Mouse (Mus musculus) hematopoietic stem cell, adult 5-6 weeks (primary cell): ENCODE measurements around the gene Ift88. TPM values are rescaled to one million over a fixed set of nuclear protein-coding genes. Genes with fewer than 3 reads are reported as not detected.

ENCODE experiments used
- ATAC-seq, 2 experiments: fragments of 125-278 bp in 1 of 2; replicated peaks in 1 of 2; 2 replicates each; pipeline ENCODE4 v1.8.0; 2016 to 2017; ENCODE audit warnings: inconsistent platforms in 2 of 2, mild to moderate bottlenecking in 2 of 2, moderate number of reproducible peaks in 2 of 2, low read depth in 1 of 2, moderate TSS enrichment in 1 of 2; ENCODE audit not compliant: low FRiP score in 2 of 2, poor library complexity in 2 of 2, severe bottlenecking in 2 of 2, insufficient read depth in 1 of 2, low TSS enrichment in 1 of 2
- total RNA-seq: library from RNA; stranded (forward); fragments of 172-1452, 232-1000 nt; gene quantifications from 2 replicates; pipeline ENCODE4 v1.2.3, GENCODE M21; 2017

Ift88 gene
- total RNA-seq, 1 experiment from 2014 or later, result 14.3 TPM

- 0 out of 4 replicates have a peak, but pooled peaks have one; percentile 12 to 15 for ATAC-seq
Observed at GRCm38 (mm10) chr14:57524671-57525387, 101.0 kb downstream of the Ift88 start, which contains the start of gene Il17d. Gene Il17d (plus strand): TSS chr14:57524777.

GRCm38 (mm10) chr14:57525388-57526049, 101.7 kb downstream of the Ift88 start:
- peak; percentile 28 to 54; a peak in 2 of 4 replicates for ATAC-seq

- no peak; a peak in 1 of 4 replicates for ATAC-seq
Observed at GRCm38 (mm10) chr14:57526050-57526623, 102.3 kb downstream of the Ift88 start.

- peak; percentile 44 to 47; a peak in 3 of 4 replicates for ATAC-seq
Observed at GRCm38 (mm10) chr14:57527122-57527521, 103.3 kb downstream of the Ift88 start.

GRCm38 (mm10) chr14:57527598-57527997, 103.7 kb downstream of the Ift88 start:
- ATAC-seq, result no peak

GRCm38 (mm10) chr14:57529086-57529785, 105.4 kb downstream of the Ift88 start:
- ATAC-seq, result peak in 1 of 2 experiments; percentile 14; a peak in 1 of 4 replicates

- ATAC-seq, result no peak
Observed at GRCm38 (mm10) chr14:57529786-57530515, 106.1 kb downstream of the Ift88 start.

- ATAC-seq, result no peak
Observed at GRCm38 (mm10) chr14:57532577-57532976, 108.7 kb downstream of the Ift88 start.

- ATAC-seq, result peak in 1 of 2 experiments; percentile 49; a peak in 1 of 4 replicates
Observed at GRCm38 (mm10) chr14:57533214-57533613, 109.4 kb downstream of the Ift88 start.

GRCm38 (mm10) chr14:57533841-57534240, 110.0 kb downstream of the Ift88 start:
- ATAC-seq, result no peak

GRCm38 (mm10) chr14:57534346-57534745, 110.5 kb downstream of the Ift88 start:
- no peak for ATAC-seq

- ATAC-seq, result no peak; a peak in 1 of 4 replicates
Observed at GRCm38 (mm10) chr14:57534961-57535360, 111.1 kb downstream of the Ift88 start.

GRCm38 (mm10) chr14:57535646-57536045, 111.8 kb downstream of the Ift88 start:
- no peak for ATAC-seq

- no peak for ATAC-seq
Observed at GRCm38 (mm10) chr14:57536820-57537219, 113.0 kb downstream of the Ift88 start.

- peak; percentile 80 to 89 for ATAC-seq
Observed at GRCm38 (mm10) chr14:57537261-57538015, 113.6 kb downstream of the Ift88 start.

GRCm38 (mm10) chr14:57540683-57541082, 116.8 kb downstream of the Ift88 start:
- no peak for ATAC-seq
